Mouse (Mus musculus): ENCODE measurements around the gene Idnk. TPM values are rescaled to one million over a fixed set of nuclear protein-coding genes. Genes with fewer than 3 reads are reported as not detected.

Idnk gene
- total RNA-seq, 2 experiments from 2014 or later = 8.0 to 10.8 TPM

GRCm38 (mm10) chr13:58204202-58204601 lies 46.8 kb downstream of the Idnk start:
- no peak for DNase-seq
- no peak overlapping the region for H3K4me3 ChIP-seq
- intact Hi-C loops (cut with DNase I) = no loop called here
- H3K27ac ChIP-seq = no peak overlapping the region
- TF ChIP-seq CTCF (IDR thresholded peaks at IDR 0.05) = no peak

DNA sequence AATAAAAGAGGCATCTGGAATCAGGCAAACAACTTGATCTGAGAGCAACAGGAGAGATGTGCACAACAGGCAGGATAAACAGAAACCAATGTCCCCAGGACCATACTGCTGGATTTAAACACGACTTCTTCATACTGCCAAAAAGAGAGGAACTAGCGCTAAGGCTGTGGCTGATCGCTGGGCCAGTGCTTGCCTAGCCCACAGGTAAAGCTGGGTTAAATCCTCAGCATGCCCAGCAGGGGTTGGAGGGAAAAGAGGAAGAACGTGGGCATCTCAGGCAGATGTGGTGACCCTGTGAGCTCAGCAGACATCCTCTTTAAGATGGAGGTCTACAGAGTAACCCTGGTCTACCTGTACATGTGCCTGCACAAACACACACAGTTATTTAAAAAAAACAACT lies 47.5 kb downstream of the Idnk start:
- Histone ChIP-seq H3K27ac (no peak overlapping the region), H3K4me3 (no peak overlapping the region)
- DNase-seq = no peak
- no peak for TF ChIP-seq CTCF (IDR thresholded peaks at IDR 0.05)
- intact Hi-C loops (cut with DNase I) = no loop called here

- no peak for DNase-seq
- intact Hi-C loops (cut with DNase I) = no loop called here
- no peak overlapping the region for H3K4me3 ChIP-seq
Measured at GRCm38 (mm10) chr13:58206084-58206483, 48.6 kb downstream of the Idnk start.

DNA sequence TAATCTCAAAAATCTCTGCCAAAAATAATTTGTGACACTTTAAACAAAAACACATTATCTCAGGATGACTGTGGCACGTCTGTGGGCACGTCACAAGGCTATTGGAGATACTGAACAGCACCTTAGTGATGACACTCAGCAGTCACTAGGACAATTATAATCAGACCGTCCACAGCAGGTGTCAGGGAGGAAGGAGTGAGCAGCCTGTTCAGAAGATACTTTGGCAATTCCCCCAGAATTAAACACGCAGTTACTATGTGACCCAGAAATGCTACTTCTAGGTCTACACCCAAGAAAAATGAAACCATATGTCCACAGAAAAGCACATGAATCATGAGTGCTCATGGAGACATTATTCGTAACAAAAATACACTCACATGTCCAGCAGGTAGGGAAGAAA lies 53.0 kb downstream of the Idnk start:
- no peak for TF ChIP-seq CTCF (IDR thresholded peaks at IDR 0.05)
- intact Hi-C loops (cut with DNase I) = no loop called here
- Histone ChIP-seq H3K4me3 (no peak overlapping the region), H3K27ac (peak overlapping the region; percentile 61)
- DNase-seq = no peak

More at GRCm38 (mm10) chr13:58206084-58206483, 48.6 kb downstream of the Idnk start:
- TF ChIP-seq CTCF (IDR thresholded peaks at IDR 0.05) = no peak
- H3K27ac ChIP-seq = no peak overlapping the region

DNA sequence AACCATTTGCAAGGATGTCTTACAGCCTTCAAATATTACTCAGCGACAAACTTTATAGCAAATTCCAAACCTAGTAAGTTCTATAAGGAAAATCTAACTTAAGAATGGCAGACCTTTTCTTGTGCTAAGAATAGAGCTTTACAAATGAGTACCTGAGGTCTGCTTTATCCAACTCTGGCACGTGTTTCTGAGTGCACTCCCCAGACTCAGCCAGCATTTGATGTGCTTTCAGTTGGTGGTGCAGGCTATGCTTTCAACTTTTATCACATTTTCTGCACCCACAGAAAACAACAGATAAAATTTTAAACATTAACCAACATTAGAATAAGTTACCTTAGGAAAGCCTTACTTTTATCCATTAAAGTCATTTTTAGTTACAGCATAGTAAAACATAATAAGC lies 55.1 kb downstream of the Idnk start:
- intact Hi-C loops (cut with DNase I) = no loop called here
- Histone ChIP-seq H3K27ac (no peak overlapping the region), H3K4me3 (no peak overlapping the region)
- DNase-seq = no peak
- no peak for TF ChIP-seq CTCF (IDR thresholded peaks at IDR 0.05)

- intact Hi-C loops (cut with DNase I) = no loop called here
Measured at GRCm38 (mm10) chr13:58213801-58214200, 56.4 kb downstream of the Idnk start.

More at GRCm38 (mm10) chr13:58213801-58214200, 56.4 kb downstream of the Idnk start:
- TF ChIP-seq CTCF (IDR thresholded peaks at IDR 0.05) = no peak
- Histone ChIP-seq H3K4me3 (peak overlapping the region; percentile 92), H3K27ac (peak overlapping the region; percentile 20; the same call in 1 of the 2 replicates)
- DNase-seq = no peak

Other genes with a start within 250 kb of the Idnk start
- gene Spock1, start 249.3 kb upstream of the Idnk start, total RNA-seq (2021) = under 1 TPM; 0.13 to 0.78 TPM
- gene Klhl3, start 44.1 kb upstream of the Idnk start, total RNA-seq (2021) = under 1 TPM; 0.36 to 0.67 TPM
- 10 to 100 TPM; 31.1 to 37.7 TPM for gene Hnrnpa0, start 29.1 kb upstream of the Idnk start, total RNA-seq (2021)
- gene Ubqln1, start 58.0 kb downstream of the Idnk start, total RNA-seq (2021) = 10 to 100 TPM; 49.0 to 51.9 TPM
- gene Gkap1, start 118.0 kb downstream of the Idnk start, total RNA-seq (2021) = 10 to 100 TPM; 27.5 to 31.9 TPM
- under 1 TPM in 1 of 2 experiments, not detected in 1; 0.08 TPM for gene Kif27, start 201.5 kb downstream of the Idnk start, total RNA-seq (2021)
- 1 to 10 TPM; 5.2 to 7.6 TPM for gene 2210016F16Rik, start 227.6 kb downstream of the Idnk start, total RNA-seq (2021)
- gene Rmi1, start 244.6 kb downstream of the Idnk start, total RNA-seq (2021) = 1 to 10 TPM; 6.2 to 7.6 TPM
- gene Hnrnpk, start 245.7 kb downstream of the Idnk start, total RNA-seq (2021) = 100 to 1,000 TPM; 239 to 294 TPM